Mouse (Mus musculus) G1E-ER4 (cell line): Measurements from ENCODE around the gene Hsd17b11. TPM values are rescaled to one million over a fixed set of nuclear protein-coding genes. Genes with fewer than 3 reads are reported as not detected.

Experiments used
- GATA1 ChIP-seq: IDR thresholded peaks from one replicate; pipeline ENCODE4 v1.8.0; 2012; ENCODE audit warnings: low read length, inconsistent platforms
- polyA plus RNA-seq: library from polyadenylated mRNA; stranded (reverse); fragments of >175 nt; gene quantifications from 2 replicates; pipeline ENCODE4 v1.2.3, GENCODE M21; 2012

The Hsd17b11 gene
- polyA plus RNA-seq: 0.58 and 0.67 TPM in 2 replicates

GRCm38 (mm10) chr5:104021597-104022378 is at the start of gene Hsd17b11:
TSS of gene Hsd17b11 (minus strand) at chr5:104021919.
- TF ChIP-seq GATA1: no peak

- TF ChIP-seq GATA1: no peak
Observed at GRCm38 (mm10) chr5:104071048-104071447, 49.3 kb upstream of the Hsd17b11 start.

- TF ChIP-seq GATA1: no peak
Observed at GRCm38 (mm10) chr5:104068751-104069150, 47.0 kb upstream of the Hsd17b11 start.

GRCm38 (mm10) chr5:104062773-104063551 is 41.2 kb upstream of the Hsd17b11 start:
- TF ChIP-seq GATA1: no peak

- TF ChIP-seq GATA1: no peak
Observed at GRCm38 (mm10) chr5:104061936-104062772, 40.4 kb upstream of the Hsd17b11 start.

GRCm38 (mm10) chr5:104060429-104060828 is 38.7 kb upstream of the Hsd17b11 start:
- TF ChIP-seq GATA1: no peak

GRCm38 (mm10) chr5:104059628-104060027 is 37.9 kb upstream of the Hsd17b11 start:
- TF ChIP-seq GATA1: no peak

GRCm38 (mm10) chr5:104058021-104058420 is 36.3 kb upstream of the Hsd17b11 start:
- no peak for TF ChIP-seq GATA1

- TF ChIP-seq GATA1: no peak
Observed at GRCm38 (mm10) chr5:104056295-104056694, 34.6 kb upstream of the Hsd17b11 start.

- TF ChIP-seq GATA1: no peak
Observed at GRCm38 (mm10) chr5:104055816-104056215, 34.1 kb upstream of the Hsd17b11 start.

GRCm38 (mm10) chr5:104054938-104055337 is 33.2 kb upstream of the Hsd17b11 start:
- TF ChIP-seq GATA1: no peak

- no peak for TF ChIP-seq GATA1
Observed at GRCm38 (mm10) chr5:104052956-104053355, 31.2 kb upstream of the Hsd17b11 start.

- TF ChIP-seq GATA1: no peak
Observed at GRCm38 (mm10) chr5:104048139-104048538, 26.4 kb upstream of the Hsd17b11 start.

GRCm38 (mm10) chr5:104047200-104048105 is 25.7 kb upstream of the Hsd17b11 start:
- TF ChIP-seq GATA1: no peak
